Mouse (Mus musculus): ENCODE measurements at regions not wholly inside any gene's neighbourhood (a gene's known extent, or its start where the extent isn't known, plus 50 kb on each side); places are given as distances from the start of the nearest gene placed in this dataset.

GRCm38 (mm10) chr12:110385031-110385430, 61.9 kb upstream of the Ppp2r5c start:
- TF ChIP-seq EP300 (IDR thresholded peaks at IDR 0.05; ENCODE audit: low read depth in 1 of 2, low read length in 2 of 2), result no peak
- DNase-seq (ENCODE audit: low read depth, low spot score), result no peak
- Histone ChIP-seq H3K36me3 (ENCODE audit: control insufficient read depth in 1 of 2, insufficient read depth in 2 of 2, low read length in 2 of 2) (peaks cover 0 to 5% of the 10 kb centered on the region in 2 experiments; a peak in 1 of 4 replicates), H3K4me1 (ENCODE audit: control insufficient read depth in 1 of 2, insufficient read depth in 2 of 2, low read length in 2 of 2) (peaks cover 0 to 11% of the 10 kb centered on the region in 2 experiments; a peak in 2 of 4 replicates), H3K4me3 (ENCODE audit: control insufficient read depth in 1 of 2, insufficient read depth in 1 of 2, low read depth in 2 of 2, low read length in 2 of 2) (no peak overlapping the region), H3K27ac (ENCODE audit: control insufficient read depth, low read depth, low read length) (no peak overlapping the region), H3K27me3 (ENCODE audit: control insufficient read depth in 1 of 2, insufficient read depth in 2 of 2, low read length in 2 of 2) (peaks cover 0 to 1% of the 10 kb centered on the region in 2 experiments; a peak in 1 of 4 replicates), H3K79me2 (ENCODE audit: control insufficient read depth, insufficient read depth, low read length, poor library complexity) (no peaks in the 10 kb centered on the region), H3K9ac (ENCODE audit: control insufficient read depth, low read depth, low read length, poor library complexity, severe bottlenecking) (no peak overlapping the region), H3K9me3 (replicated peaks; ENCODE audit: insufficient read depth, low read length) (no peaks in the 10 kb centered on the region)

- Histone ChIP-seq H3K4me1 (ENCODE audit: control insufficient read depth in 1 of 2, insufficient read depth in 2 of 2, low read length in 2 of 2) (peaks cover 0 to 11% of the 10 kb centered on the region in 2 experiments; a peak in 2 of 4 replicates), H3K36me3 (ENCODE audit: control insufficient read depth in 1 of 2, insufficient read depth in 2 of 2, low read length in 2 of 2) (peaks cover 0 to 5% of the 10 kb centered on the region in 2 experiments; a peak in 1 of 4 replicates), H3K79me2 (ENCODE audit: control insufficient read depth, insufficient read depth, low read length, poor library complexity) (no peaks in the 10 kb centered on the region), H3K9ac (ENCODE audit: control insufficient read depth, low read depth, low read length, poor library complexity, severe bottlenecking) (no peak overlapping the region), H3K4me3 (ENCODE audit: control insufficient read depth in 1 of 2, insufficient read depth in 1 of 2, low read depth in 2 of 2, low read length in 2 of 2) (no peak overlapping the region), H3K9me3 (replicated peaks; ENCODE audit: insufficient read depth, low read length) (no peaks in the 10 kb centered on the region), H3K27me3 (ENCODE audit: control insufficient read depth in 1 of 2, insufficient read depth in 2 of 2, low read length in 2 of 2) (peaks cover 0 to 1% of the 10 kb centered on the region in 2 experiments; a peak in 1 of 4 replicates), H3K27ac (ENCODE audit: control insufficient read depth, low read depth, low read length) (no peak overlapping the region)
- TF ChIP-seq MYC (IDR thresholded peaks at IDR 0.05; ENCODE audit: low read depth, low read length) (no peak), USF2 (IDR thresholded peaks at IDR 0.05; ENCODE audit: borderline replicate concordance in 1 of 2, insufficient read depth in 1 of 2, low read depth in 1 of 2, low read length in 2 of 2) (no peak), UBTF (IDR thresholded peaks at IDR 0.05; ENCODE audit: borderline replicate concordance, insufficient read depth, low read depth, low read length) (no peak), JUND (IDR thresholded peaks at IDR 0.05; ENCODE audit: low read depth, low read length) (no peak), KAT2A (conservative IDR thresholded peaks at IDR 0.05; ENCODE audit: low read depth, low read length) (no peak)
- no peak for DNase-seq (ENCODE audit: low read depth, low spot score)
Measured at GRCm38 (mm10) chr12:110385801-110386599, 60.9 kb upstream of the Ppp2r5c start.

DNA sequence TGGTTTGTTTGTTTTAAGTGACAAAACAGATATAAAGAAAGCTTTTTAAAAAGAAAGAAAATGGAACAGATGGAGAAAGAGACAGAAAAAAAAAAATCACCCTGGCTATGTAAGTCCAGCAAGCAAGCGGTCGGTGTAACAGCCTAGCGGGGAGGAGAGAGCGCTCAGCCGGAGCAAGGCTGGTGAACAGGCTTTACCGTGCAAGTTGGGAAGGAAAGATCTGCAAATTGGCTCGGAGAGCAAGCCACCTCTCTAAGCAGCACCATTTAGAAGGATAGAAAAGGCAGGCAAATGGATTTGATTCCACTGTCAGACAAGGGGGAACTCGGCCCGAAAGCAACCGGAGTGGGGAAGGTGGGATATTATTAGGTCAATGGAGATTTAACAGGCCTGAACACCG, 59.9 kb upstream of the Ppp2r5c start:
- H3K36me3 ChIP-seq (ENCODE audit: control insufficient read depth in 1 of 2, insufficient read depth in 2 of 2, low read length in 2 of 2), result peaks cover 0 to 2% of the 10 kb centered on the region in 2 experiments; a peak in 1 of 4 replicates
- H3K79me2 ChIP-seq (ENCODE audit: control insufficient read depth, insufficient read depth, low read length, poor library complexity), result no peaks in the 10 kb centered on the region
- H3K9ac ChIP-seq (ENCODE audit: control insufficient read depth, low read depth, low read length, poor library complexity, severe bottlenecking), result no peak overlapping the region
- TF ChIP-seq MAFK (IDR thresholded peaks at IDR 0.05; ENCODE audit: borderline replicate concordance, low read depth, low read length), result no peak
- TF ChIP-seq NELFE (IDR thresholded peaks at IDR 0.05; ENCODE audit: low read depth, low read length), result no peak
- TF ChIP-seq TAL1 (IDR thresholded peaks at IDR 0.05; ENCODE audit: low read length), result no peak
- no peak for TF ChIP-seq NRF1 (IDR thresholded peaks at IDR 0.05; ENCODE audit: insufficient read depth, low read depth, low read length, poor library complexity, severe bottlenecking)
- TF ChIP-seq ETS1 (IDR thresholded peaks at IDR 0.05; ENCODE audit: low read depth, low read length), result no peak
- no peak for TF ChIP-seq TBP (IDR thresholded peaks at IDR 0.05; ENCODE audit: low read depth, low read length)
- TF ChIP-seq JUND (IDR thresholded peaks at IDR 0.05; ENCODE audit: low read depth, low read length), result no peak
- no peak for TF ChIP-seq EP300 (IDR thresholded peaks at IDR 0.05; ENCODE audit: low read depth in 1 of 2, low read length in 2 of 2)
- no peak for TF ChIP-seq CTCF (IDR thresholded peaks at IDR 0.05 in 2 of 3, conservative IDR thresholded peaks at IDR 0.05 in 1 of 3; ENCODE audit: control insufficient read depth in 1 of 3, insufficient read depth in 1 of 3, low read depth in 2 of 3, low read length in 3 of 3, poor library complexity in 1 of 3, severe bottlenecking in 1 of 3)
- no peak for TF ChIP-seq CHD1 (IDR thresholded peaks at IDR 0.05; ENCODE audit: low read depth, low read length)
- TF ChIP-seq CHD2 (IDR thresholded peaks at IDR 0.05; ENCODE audit: low read length), result no peak
- no peak for TF ChIP-seq ZKSCAN1 (IDR thresholded peaks at IDR 0.05; ENCODE audit: low read depth, low read length)
- no peak for TF ChIP-seq GATA1 (IDR thresholded peaks at IDR 0.05; ENCODE audit: low read depth, low read length)
- TF ChIP-seq TCF12 (IDR thresholded peaks at IDR 0.05; ENCODE audit: low read depth, low read length), result no peak
- TF ChIP-seq MYC (IDR thresholded peaks at IDR 0.05; ENCODE audit: low read depth, low read length), result no peak
- TF ChIP-seq MAZ (IDR thresholded peaks at IDR 0.05; ENCODE audit: low read depth, low read length), result no peak
- no peak for TF ChIP-seq BHLHE40 (IDR thresholded peaks at IDR 0.05; ENCODE audit: borderline replicate concordance, low read depth, low read length)
- TF ChIP-seq RAD21 (IDR thresholded peaks at IDR 0.05; ENCODE audit: low read depth, low read length), result no peak
- H3K4me3 ChIP-seq (ENCODE audit: control insufficient read depth in 1 of 2, insufficient read depth in 1 of 2, low read depth in 2 of 2, low read length in 2 of 2), result no peak overlapping the region
- peaks cover 0 to 11% of the 10 kb centered on the region in 2 experiments; a peak in 1 of 4 replicates for H3K4me1 ChIP-seq (ENCODE audit: control insufficient read depth in 1 of 2, insufficient read depth in 2 of 2, low read length in 2 of 2)
- H3K9me3 ChIP-seq (replicated peaks; ENCODE audit: insufficient read depth, low read length), result no peaks in the 10 kb centered on the region
- no peak for DNase-seq (ENCODE audit: low read depth, low spot score)
- H3K27me3 ChIP-seq (ENCODE audit: control insufficient read depth in 1 of 2, insufficient read depth in 2 of 2, low read length in 2 of 2), result peaks cover 0 to 1% of the 10 kb centered on the region in 2 experiments; a peak in 1 of 4 replicates
- no peak overlapping the region for H3K27ac ChIP-seq (ENCODE audit: control insufficient read depth, low read depth, low read length)
